Mouse (Mus musculus) layer of hippocampus, adult 11-12 months (tissue): ENCODE data around the gene Exoc7.
A peak's percentile ranks its signal among the peaks of the same experiment; 100 is the strongest.

Experiments
- DNase-seq: peaks from one replicate; pipeline ENCODE4 v3.0.0; 2022; ENCODE audit warnings: low spot score

The Exoc7 gene

GRCm38 (mm10) chr11:116312359-116312758 is 5.3 kb upstream of the Exoc7 start:
- DNase-seq, result no peak

- no peak for DNase-seq
Measured at GRCm38 (mm10) chr11:116311169-116311568, 4.1 kb upstream of the Exoc7 start.

GRCm38 (mm10) chr11:116309601-116310000 is 2.6 kb upstream of the Exoc7 start:
- DNase-seq, result no peak

GRCm38 (mm10) chr11:116307762-116308531 is 914 bp upstream of the Exoc7 start:
- no peak for DNase-seq

- peak; percentile 91 for DNase-seq
Measured at GRCm38 (mm10) chr11:116306126-116306982, 679 bp downstream of the Exoc7 start.

- no peak for DNase-seq
Measured at GRCm38 (mm10) chr11:116305423-116305822, 1.6 kb downstream of the Exoc7 start.

GRCm38 (mm10) chr11:116298621-116299020 is 8.4 kb downstream of the Exoc7 start:
- no peak for DNase-seq

- DNase-seq, result no peak
Measured at GRCm38 (mm10) chr11:116298221-116298620, 8.8 kb downstream of the Exoc7 start.

- DNase-seq, result no peak
Measured at GRCm38 (mm10) chr11:116297017-116297416, 10.0 kb downstream of the Exoc7 start.

- no peak for DNase-seq
Measured at GRCm38 (mm10) chr11:116296191-116296734, 10.8 kb downstream of the Exoc7 start.

GRCm38 (mm10) chr11:116294319-116294718 is 12.7 kb downstream of the Exoc7 start:
- no peak for DNase-seq

- DNase-seq, result no peak
Measured at GRCm38 (mm10) chr11:116293538-116294137, 13.4 kb downstream of the Exoc7 start.

- DNase-seq, result no peak
Measured at GRCm38 (mm10) chr11:116292401-116292800, 14.6 kb downstream of the Exoc7 start.

- DNase-seq, result no peak
Measured at GRCm38 (mm10) chr11:116290556-116290955, 16.5 kb downstream of the Exoc7 start.

GRCm38 (mm10) chr11:116287351-116287750 is 19.7 kb downstream of the Exoc7 start:
- no peak for DNase-seq

- no peak for DNase-seq
Measured at GRCm38 (mm10) chr11:116285770-116286191, 21.3 kb downstream of the Exoc7 start.

- DNase-seq, result no peak
Measured at GRCm38 (mm10) chr11:116283982-116284381, 23.1 kb downstream of the Exoc7 start.

- DNase-seq, result no peak
Measured at GRCm38 (mm10) chr11:116282912-116283521, 24.0 kb downstream of the Exoc7 start.

GRCm38 (mm10) chr11:116282089-116282488 is 24.9 kb downstream of the Exoc7 start:
- DNase-seq, result no peak

GRCm38 (mm10) chr11:116281671-116282070 is 25.4 kb downstream of the Exoc7 start:
- no peak for DNase-seq

- no peak for DNase-seq
Measured at GRCm38 (mm10) chr11:116280751-116281663, 26.0 kb downstream of the Exoc7 start, which contains the start of gene Galr2. Gene Galr2 (plus strand): TSS chr11:116280939.
